Mouse (Mus musculus) stomach, embryonic 15.5 days (tissue): ENCODE measurements around the gene Odf3b. TPM values are rescaled to one million over a fixed set of nuclear protein-coding genes. Genes with fewer than 3 reads are reported as not detected.

Experiments used
- polyA plus RNA-seq: library from polyadenylated mRNA; unstranded; fragments of >200 nt; fragmentation: Nextera tagmentation; extraction: Ambion mirVana; gene quantifications from 2 replicates; pipeline ENCODE4 v1.2.1, GENCODE M21; 2015

Odf3b gene
- polyA plus RNA-seq, 1 experiment from 2014 or later: 0.48 TPM

Other genes with a start within 250 kb of the Odf3b start
- gene Mapk12, start 238.6 kb downstream of the Odf3b start, polyA plus RNA-seq: 3.8 and 4.7 TPM in 2 replicates
- gene Mapk11, start 229.7 kb downstream of the Odf3b start, polyA plus RNA-seq: 5.9 and 6.4 TPM in 2 replicates
- gene Plxnb2, start 198.5 kb downstream of the Odf3b start, polyA plus RNA-seq: 128 and 129 TPM in 2 replicates
- gene Dennd6b, start 182.8 kb downstream of the Odf3b start, polyA plus RNA-seq: 12.5 and 14.9 TPM in 2 replicates
- 25.4 and 28.5 TPM in 2 replicates for gene Ppp6r2, start 167.7 kb downstream of the Odf3b start, polyA plus RNA-seq
- gene Sbf1, start 64.0 kb downstream of the Odf3b start, polyA plus RNA-seq: 45.3 and 45.9 TPM in 2 replicates
- 0.76 and 1.1 TPM in 2 replicates for gene Adm2, start 56.6 kb downstream of the Odf3b start, polyA plus RNA-seq
- gene Miox, start 44.9 kb downstream of the Odf3b start, polyA plus RNA-seq: 0.53 and 0.71 TPM in 2 replicates
- gene Lmf2, start 23.6 kb downstream of the Odf3b start, polyA plus RNA-seq: 57.3 and 62.3 TPM in 2 replicates
- gene Ncaph2, start 23.6 kb downstream of the Odf3b start, polyA plus RNA-seq: 127 and 141 TPM in 2 replicates
- 6.7 and 7.3 TPM in 2 replicates for gene Sco2, start 5.4 kb downstream of the Odf3b start, polyA plus RNA-seq
- 1.3 and 1.5 TPM in 2 replicates for gene Tymp, start 2.2 kb downstream of the Odf3b start, polyA plus RNA-seq
- gene Klhdc7b, start 5.6 kb upstream of the Odf3b start, polyA plus RNA-seq: not detected in 2 replicates
- not detected in 2 replicates for gene Syce3, start 31.2 kb upstream of the Odf3b start, polyA plus RNA-seq
- 0.63 and 0.66 TPM in 2 replicates for gene Cpt1b, start 46.6 kb upstream of the Odf3b start, polyA plus RNA-seq
- 3.6 and 4.2 TPM in 2 replicates for gene C730034F03Rik, start 50.3 kb upstream of the Odf3b start, polyA plus RNA-seq
- gene Gm44502, start 50.4 kb upstream of the Odf3b start, polyA plus RNA-seq: not detected in 2 replicates
- gene Chkb, start 50.6 kb upstream of the Odf3b start, polyA plus RNA-seq: 51.3 and 55.5 TPM in 2 replicates
- gene Mapk8ip2, start 74.6 kb upstream of the Odf3b start, polyA plus RNA-seq: 3.7 and 3.8 TPM in 2 replicates
- gene Arsa, start 98.1 kb upstream of the Odf3b start, polyA plus RNA-seq: 18.8 TPM in 2 replicates
- gene Shank3, start 120.3 kb upstream of the Odf3b start, polyA plus RNA-seq: 1.7 and 1.9 TPM in 2 replicates
- 0.14 and 0.23 TPM in 2 replicates for gene Acr, start 189.0 kb upstream of the Odf3b start, polyA plus RNA-seq
- gene Rabl2, start 212.6 kb upstream of the Odf3b start, polyA plus RNA-seq: 34.6 and 37.6 TPM in 2 replicates